Mouse (Mus musculus) E14TG2a.4 (cell line): Measurements from ENCODE around the gene Tcf7l2.

Experiments
- H3K27me3 ChIP-seq: 2 replicates; pipeline ENCODE4 v1.6.1; 2014; ENCODE audit warnings: low read length, control low read depth; ENCODE audit not compliant: insufficient read depth
- H3K36me3 ChIP-seq: 2 replicates; pipeline ENCODE4 v1.6.1; 2014; ENCODE audit warnings: low read length, control low read depth; ENCODE audit not compliant: insufficient read depth
- H3K4me1 ChIP-seq: replicated peaks from 2 replicates; pipeline ENCODE4 v1.6.1; 2014; ENCODE audit warnings: low read depth, low read length, control low read depth
- H3K4me3 ChIP-seq: replicated peaks from 2 replicates; pipeline ENCODE4 v1.5.1; 2014; ENCODE audit warnings: mild to moderate bottlenecking, low read length
- H3K9me3 ChIP-seq: 2 replicates; pipeline ENCODE4 v1.6.1; 2014; ENCODE audit warnings: low read length, control low read depth
- CTCF ChIP-seq: conservative IDR thresholded peaks from 2 replicates; pipeline ENCODE4 v1.5.1; 2014; ENCODE audit warnings: low read length
- NANOG ChIP-seq: IDR thresholded peaks from 2 replicates; pipeline ENCODE4 v1.6.1; 2014; ENCODE audit warnings: borderline replicate concordance, low read length, mixed read lengths
- POU5F1 ChIP-seq: IDR thresholded peaks from 2 replicates; pipeline ENCODE4 v1.6.1; 2014; ENCODE audit warnings: low read length, borderline replicate concordance

The Tcf7l2 gene

GRCm38 (mm10) chr19:55787420-55787819 lies 45.8 kb downstream of the Tcf7l2 start:
- Histone ChIP-seq H3K4me3 (no peak overlapping the region), H3K9me3 (peaks cover 10% of the 10 kb centered on the region), H3K4me1 (peaks cover 34% of the 10 kb centered on the region), H3K36me3 (no peaks in the 10 kb centered on the region), H3K27me3 (no peaks in the 10 kb centered on the region; the same call in 1 of the 2 replicates)
- TF ChIP-seq NANOG (no peak), POU5F1 (no peak), CTCF (no peak)

GRCm38 (mm10) chr19:55788285-55788904 lies 46.8 kb downstream of the Tcf7l2 start:
- Histone ChIP-seq H3K4me1 (peaks cover 44% of the 10 kb centered on the region), H3K4me3 (no peak overlapping the region), H3K27me3 (no peaks in the 10 kb centered on the region; the same call in 1 of the 2 replicates), H3K36me3 (no peaks in the 10 kb centered on the region), H3K9me3 (peaks cover 10% of the 10 kb centered on the region)
- no peak for TF ChIP-seq CTCF
- TF ChIP-seq NANOG = no peak
- TF ChIP-seq POU5F1 = no peak

GRCm38 (mm10) chr19:55788905-55789295 lies 47.3 kb downstream of the Tcf7l2 start:
- no peak for TF ChIP-seq NANOG
- TF ChIP-seq POU5F1 = no peak
- no peak for TF ChIP-seq CTCF
- Histone ChIP-seq H3K36me3 (no peaks in the 10 kb centered on the region), H3K27me3 (no peaks in the 10 kb centered on the region; the same call in 1 of the 2 replicates), H3K4me1 (peaks cover 49% of the 10 kb centered on the region), H3K4me3 (no peak overlapping the region), H3K9me3 (peaks cover 10% of the 10 kb centered on the region)

- no peak for TF ChIP-seq NANOG
- TF ChIP-seq POU5F1 = no peak
- no peak for TF ChIP-seq CTCF
- no peaks in the 10 kb centered on the region for H3K36me3 ChIP-seq
- H3K4me3 ChIP-seq = no peak overlapping the region
- H3K4me1 ChIP-seq = peaks cover 58% of the 10 kb centered on the region
- peaks cover 10% of the 10 kb centered on the region for H3K9me3 ChIP-seq
- H3K27me3 ChIP-seq = no peaks in the 10 kb centered on the region
Observed at GRCm38 (mm10) chr19:55789838-55790237, 48.2 kb downstream of the Tcf7l2 start.

- H3K27me3 ChIP-seq = no peaks in the 10 kb centered on the region
- no peak overlapping the region for H3K4me3 ChIP-seq
- no peaks in the 10 kb centered on the region; the same call in 1 of the 2 replicates for H3K36me3 ChIP-seq
- no peak for TF ChIP-seq NANOG
- TF ChIP-seq POU5F1 = no peak
- no peak for TF ChIP-seq CTCF
- H3K9me3 ChIP-seq = peaks cover 10% of the 10 kb centered on the region
- peaks cover 51% of the 10 kb centered on the region for H3K4me1 ChIP-seq
Observed at GRCm38 (mm10) chr19:55791293-55791692, 49.7 kb downstream of the Tcf7l2 start.

GRCm38 (mm10) chr19:55791886-55792285 lies 50.3 kb downstream of the Tcf7l2 start:
- no peaks in the 10 kb centered on the region; the same call in 1 of the 2 replicates for H3K36me3 ChIP-seq
- TF ChIP-seq NANOG = no peak
- no peak for TF ChIP-seq CTCF
- TF ChIP-seq POU5F1 = no peak
- H3K4me3 ChIP-seq = no peak overlapping the region
- no peaks in the 10 kb centered on the region for H3K27me3 ChIP-seq
- H3K9me3 ChIP-seq = peaks cover 5% of the 10 kb centered on the region
- H3K4me1 ChIP-seq = peaks cover 51% of the 10 kb centered on the region

- peaks cover 51% of the 10 kb centered on the region for H3K4me1 ChIP-seq
- H3K36me3 ChIP-seq = no peaks in the 10 kb centered on the region; the same call in 1 of the 2 replicates
- H3K9me3 ChIP-seq = no peaks in the 10 kb centered on the region
- TF ChIP-seq NANOG = no peak
- TF ChIP-seq POU5F1 = no peak
- TF ChIP-seq CTCF = no peak
- H3K27me3 ChIP-seq = no peaks in the 10 kb centered on the region
- H3K4me3 ChIP-seq = no peak overlapping the region
Observed at GRCm38 (mm10) chr19:55792571-55792970, 51.0 kb downstream of the Tcf7l2 start.

- no peaks in the 10 kb centered on the region; the same call in 1 of the 2 replicates for H3K36me3 ChIP-seq
- H3K4me1 ChIP-seq = peaks cover 56% of the 10 kb centered on the region
- H3K4me3 ChIP-seq = no peak overlapping the region
- no peaks in the 10 kb centered on the region for H3K9me3 ChIP-seq
- TF ChIP-seq POU5F1 (no peak), NANOG (no peak), CTCF (no peak)
- H3K27me3 ChIP-seq = no peaks in the 10 kb centered on the region
Observed at GRCm38 (mm10) chr19:55793029-55793428, 51.4 kb downstream of the Tcf7l2 start.

- peaks cover 49% of the 10 kb centered on the region for H3K4me1 ChIP-seq
- no peaks in the 10 kb centered on the region for H3K27me3 ChIP-seq
- H3K9me3 ChIP-seq = no peaks in the 10 kb centered on the region
- H3K36me3 ChIP-seq = no peaks in the 10 kb centered on the region; the same call in 1 of the 2 replicates
- H3K4me3 ChIP-seq = no peak overlapping the region
- TF ChIP-seq NANOG = no peak
- TF ChIP-seq POU5F1 = no peak
- no peak for TF ChIP-seq CTCF
Observed at GRCm38 (mm10) chr19:55794194-55794945, 52.8 kb downstream of the Tcf7l2 start.
